Mouse (Mus musculus): ENCODE measurements around the gene Zfp536.

DNA sequence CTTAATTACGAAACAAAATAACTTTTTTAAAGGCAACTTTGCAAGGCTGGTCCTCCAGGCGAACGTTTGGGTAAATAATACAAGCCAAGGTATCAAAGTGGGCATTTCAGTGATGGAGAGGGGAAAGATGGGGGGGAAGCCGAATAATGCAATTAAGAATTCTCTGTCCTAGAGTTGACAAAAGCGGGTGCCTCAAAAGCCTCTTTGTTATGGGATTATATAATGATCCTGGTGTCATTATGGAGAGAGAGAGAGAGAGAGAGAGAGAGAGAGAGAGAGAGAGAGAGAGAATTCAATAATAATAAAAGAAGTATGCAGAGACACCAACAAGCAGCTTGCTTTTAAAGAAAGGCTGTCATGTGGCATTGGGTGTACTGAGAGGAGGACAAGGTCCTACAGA lies 465 bp upstream of the Zfp536 start:
- TF ChIP-seq CTCF (IDR thresholded peaks at IDR 0.05) (no peak), EP300 (IDR thresholded peaks at IDR 0.05; ENCODE audit: insufficient read depth, low read depth, low read length) (no peak)

Measured in heart, adult 2 months (tissue).